9 mouse cellular contexts compared by ENCODE assay signal in the genomic region with DNA sequence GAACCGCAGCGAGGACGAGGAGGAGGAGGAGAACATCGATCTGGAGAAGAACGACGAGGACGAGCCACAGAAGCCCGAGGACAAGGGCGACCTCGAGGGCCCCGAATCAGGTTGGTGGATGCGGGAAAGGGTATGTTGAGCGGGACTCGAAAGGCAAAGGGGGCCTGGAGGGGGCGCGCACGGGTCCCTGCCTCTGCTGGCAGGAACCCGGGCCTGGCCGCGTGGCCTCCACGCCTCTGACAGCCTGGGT. TPM values are rescaled to one million over a fixed set of nuclear protein-coding genes. Genes with fewer than 3 reads are reported as not detected.
DNase-seq lines count a peak whose midpoint lies in the region; ATAC-seq and TF ChIP-seq lines count a peak whose summit lies in the region.
"Had no signal": no experiment of that assay in that cellular context is flagged by ENCODE, and none has a peak within 500 bp of the region (broad histone marks: within the 10 kb centered on the region; RNA-seq: fewer than 3 reads in every experiment).

No protein-coding gene starts in this region.

- peak overlapping the region; percentile 94 for H3K9ac ChIP-seq in embryonic facial prominence, embryonic 14.5 days (ENCODE audit: low read depth, low read length)
- H3K9ac ChIP-seq in hindbrain, postnatal 0 days (replicated peaks; ENCODE audit: low read length) = peak overlapping the region; percentile 80

- peak; percentile 38 for DNase-seq in embryonic facial prominence, embryonic 14.5 days (ENCODE audit: low spot score)
- peak; percentile 63 for DNase-seq in hindbrain, postnatal 0 days (ENCODE audit: low spot score)
- DNase-seq in lung, postnatal 14 days = peak; percentile 46
- peak; percentile 6 for DNase-seq in yolk sac, embryonic 10.5 days (ENCODE audit: low spot score)
- DNase-seq in adrenal gland, postnatal 4 days (ENCODE audit: low spot score in 2 of 2) = no peak
- DNase-seq in adipocyte (ENCODE audit: low spot score) = no peak

- H3K27ac ChIP-seq in embryonic facial prominence, embryonic 14.5 days (replicated peaks; ENCODE audit: low read depth, low read length) = peak overlapping the region; percentile 96
- H3K27ac ChIP-seq in hindbrain, postnatal 0 days = peak overlapping the region; percentile 67; the same call in 1 of the 2 replicates

- ATAC-seq in megakaryocyte, adult 5-6 weeks (ENCODE audit: poor library complexity, severe bottlenecking) = no peak
- no peak for ATAC-seq in embryonic facial prominence, embryonic 14.5 days (ENCODE audit: low read depth)
- ATAC-seq in hindbrain, postnatal 0 days = no peak

- TF ChIP-seq CTCF in hindbrain, postnatal 0 days (IDR thresholded peaks at IDR 0.05; ENCODE audit: low read depth) = peak; percentile 38

- no peaks in the 10 kb centered on the region for H3K9me3 ChIP-seq in megakaryocyte, embryonic 14.5 days
- H3K9me3 ChIP-seq in embryonic facial prominence, embryonic 14.5 days (ENCODE audit: control insufficient read depth, low read length) = no peaks in the 10 kb centered on the region
- no peaks in the 10 kb centered on the region for H3K9me3 ChIP-seq in hindbrain, postnatal 0 days (ENCODE audit: low read length)

- peaks cover 73% of the 10 kb centered on the region for H3K4me1 ChIP-seq in megakaryocyte, embryonic 14.5 days
- peaks cover 8% of the 10 kb centered on the region; the same call in 1 of the 2 replicates for H3K4me1 ChIP-seq in embryonic facial prominence, embryonic 14.5 days (ENCODE audit: control insufficient read depth, insufficient read depth, low read length)
- H3K4me1 ChIP-seq in hindbrain, postnatal 0 days (ENCODE audit: insufficient read depth, low read length) = 0 out of 2 replicates have a peak, but pooled peaks cover 5% of the 10 kb centered on the region

- H3K27me3 ChIP-seq in megakaryocyte, embryonic 14.5 days (replicated peaks) = peaks cover 83% of the 10 kb centered on the region
- H3K27me3 ChIP-seq in embryonic facial prominence, embryonic 14.5 days (replicated peaks; ENCODE audit: control insufficient read depth, insufficient read depth, low read length) = peaks cover 45% of the 10 kb centered on the region
- peaks cover 12% of the 10 kb centered on the region; the same call in 1 of the 2 replicates for H3K27me3 ChIP-seq in hindbrain, postnatal 0 days (ENCODE audit: insufficient read depth, low read length)

- under 1% methylated on average over 21 of the region's 21 CpGs for WGBS in embryonic facial prominence, embryonic 14.5 days
- under 1% methylated on average over 21 of the region's 21 CpGs for WGBS in hindbrain, postnatal 0 days

- peak overlapping the region; percentile 69 for H3K4me2 ChIP-seq in embryonic facial prominence, embryonic 14.5 days (ENCODE audit: low read depth, low read length)
- H3K4me2 ChIP-seq in hindbrain, postnatal 0 days (ENCODE audit: low read depth, low read length) = peak overlapping the region; percentile 69

- H3K36me3 ChIP-seq in megakaryocyte, embryonic 14.5 days (replicated peaks; ENCODE audit: low read length) = no peaks in the 10 kb centered on the region
- peaks cover 9% of the 10 kb centered on the region; the same call in 1 of the 2 replicates for H3K36me3 ChIP-seq in embryonic facial prominence, embryonic 14.5 days (ENCODE audit: control insufficient read depth, insufficient read depth, low read length)
- no peaks in the 10 kb centered on the region for H3K36me3 ChIP-seq in hindbrain, postnatal 0 days (ENCODE audit: insufficient read depth, low read length)

- H3K4me3 ChIP-seq in megakaryocyte, embryonic 14.5 days (replicated peaks) = peak overlapping the region; percentile 83
- peak overlapping the region; percentile 73 for H3K4me3 ChIP-seq in embryonic facial prominence, embryonic 14.5 days (ENCODE audit: low read depth, low read length)
- peak overlapping the region; percentile 65 for H3K4me3 ChIP-seq in hindbrain, postnatal 0 days (ENCODE audit: low read length)

RNA-seq across cellular contexts. Expression of gene Irx5, which starts 2.3 kb away (rescaled TPM):
- polyA plus RNA-seq in megakaryocyte, embryonic 14.5 days (2012; ENCODE audit: insufficient read depth, low replicate concordance) = not detected in 2 replicates
- 0.07 and 0.09 TPM in 2 replicates for total RNA-seq in megakaryocyte, adult 5-6 weeks (2015)
- total RNA-seq in megakaryocyte, adult 5-6 weeks (2017) = not detected in 2 replicates
- polyA plus RNA-seq in embryonic facial prominence, embryonic 14.5 days (2014; fragmentation: Nextera tagmentation; extraction: Ambion mirVana) = 11.4 and 14.2 TPM in 2 replicates
- total RNA-seq in hindbrain, postnatal 0 days (2014; rRNA removed) = 18.3 and 22.1 TPM in 2 replicates
- polyA plus RNA-seq in hindbrain, postnatal 0 days (2015; fragmentation: Nextera tagmentation; extraction: Ambion mirVana) = 11.6 and 13.9 TPM in 2 replicates
- 1 to 10 TPM; 4.6 to 4.9 TPM for total RNA-seq in adrenal gland, postnatal 4 days (2021)
- total RNA-seq: left cerebral cortex, postnatal 25 days had no signal

Comparison
In these comparisons a context has a peak if more than half of its experiments do, and no peak if none do; other contexts are left out.
1. DNase-seq: peak in embryonic facial prominence, embryonic 14.5 days (single experiment), hindbrain, postnatal 0 days (single experiment), lung, postnatal 14 days (single experiment) and yolk sac, embryonic 10.5 days (single experiment); none in adrenal gland, postnatal 4 days (0 of 2) and adipocyte (single experiment).
2. RNA of gene Irx5, which starts 2.3 kb away (total RNA-seq): 18.3 to 22.1 TPM in hindbrain, postnatal 0 days and 4.6 to 4.9 TPM in adrenal gland, postnatal 4 days; 0.07 to 0.09 TPM in megakaryocyte, adult 5-6 weeks; every median in the first group is over 4 times any median in the second.
3. Peak in every context shown above with its lines, with median percentiles within 50 percentile points of each other: H3K4me3 ChIP-seq.